Mouse (Mus musculus) lung, embryonic 16.5 days (tissue): Measurements from ENCODE around the gene Usp51. TPM values are rescaled to one million over a fixed set of nuclear protein-coding genes. Genes with fewer than 3 reads are reported as not detected.
"Not testable (repeated sequence)": the region's sequence is repeated elsewhere in the genome, so short reads cannot be mapped to it uniquely, and the experiment has no call there.

Experiments
- ATAC-seq: fragments of 200-750 bp; cut with Nextera tagmentation; 2 replicates; pipeline ENCODE4 v1.8.0; 2017; ENCODE audit warnings: low read depth, mild to moderate bottlenecking, moderate library complexity
- H3K27ac ChIP-seq: fragments of 300-500 bp; sonication (generic); 2 replicates; pipeline ENCODE4 v1.5.1; 2014; ENCODE audit warnings: mild to moderate bottlenecking, control low read depth, low read length
- H3K27me3 ChIP-seq: fragments of 300-500 bp; sonication (generic); 2 replicates; pipeline ENCODE4 v1.6.1; 2014; ENCODE audit warnings: low read depth, low read length, mixed read lengths; ENCODE audit not compliant: control insufficient read depth, insufficient read depth
- H3K36me3 ChIP-seq: fragments of 300-500 bp; sonication (generic); 2 replicates; pipeline ENCODE4 v1.6.1; 2014; ENCODE audit warnings: low read length; ENCODE audit not compliant: control insufficient read depth, insufficient read depth
- H3K4me1 ChIP-seq: fragments of 300-500 bp; sonication (generic); replicated peaks from 2 replicates; pipeline ENCODE4 v1.6.1; 2014; ENCODE audit warnings: low read length, mixed read lengths; ENCODE audit not compliant: control insufficient read depth, insufficient read depth
- H3K4me2 ChIP-seq: fragments of 300-500 bp; sonication (generic); 2 replicates; pipeline ENCODE4 v1.6.1; 2014; ENCODE audit warnings: low read depth, low read length, control low read depth
- H3K4me3 ChIP-seq: fragments of 300-500 bp; sonication (generic); 2 replicates; pipeline ENCODE4 v1.5.1; 2014; ENCODE audit warnings: mild to moderate bottlenecking, low read length, control low read depth
- H3K9ac ChIP-seq: fragments of 300-500 bp; sonication (generic); 2 replicates; pipeline ENCODE4 v1.6.1; 2014; ENCODE audit warnings: low read length, control low read depth
- H3K9me3 ChIP-seq: fragments of 300-500 bp; sonication (generic); 2 replicates; pipeline ENCODE4 v1.6.1; 2016; ENCODE audit warnings: low read length; ENCODE audit not compliant: control insufficient read depth
- WGBS: fragments of 180-500 bp; shearing (Covaris S2); extraction: QIAGEN DNeasy Blood & Tissue Kit; methylation state at CpG from one replicate; pipeline ENCODE4 v1.1.7; 2014; 5-methylcytosine and 5-hydroxymethylcytosine counted together
- polyA plus RNA-seq: library from polyadenylated mRNA; unstranded; fragments of >200 nt; fragmentation: Nextera tagmentation; extraction: Ambion mirVana; gene quantifications from 2 replicates; pipeline ENCODE4 v1.2.1, GENCODE M21; 2015

Gene Usp51
- 0.47 and 0.60 TPM in 2 replicates for polyA plus RNA-seq

GRCm38 (mm10) chrX:153006387-153006841 is at the start of gene Usp51:
Usp51 (plus strand) TSS chrX:153006469.
- 19% methylated on average over 23 of the region's 23 CpGs for WGBS
- ATAC-seq: peak; percentile 70
- Histone ChIP-seq H3K36me3 (no peaks in the 10 kb centered on the region), H3K4me1 (no peaks in the 10 kb centered on the region), H3K4me2 (peak within 1 kb of the TSS; percentile 66), H3K4me3 (peak within 1 kb of the TSS; percentile 67), H3K27me3 (no peaks in the 10 kb centered on the region), H3K27ac (peak within 1 kb of the TSS; percentile 44), H3K9ac (peak within 1 kb of the TSS; percentile 65), H3K9me3 (no peaks in the 10 kb centered on the region)

GRCm38 (mm10) chrX:152969606-152970005 is 36.7 kb upstream of the Usp51 start:
- peak; percentile 41; the same call in 1 of the 2 replicates for ATAC-seq
- Histone ChIP-seq H3K27me3 (no peaks in the 10 kb centered on the region), H3K4me1 (no peaks in the 10 kb centered on the region), H3K9ac (no peak overlapping the region), H3K4me3 (no peak overlapping the region), H3K36me3 (no peaks in the 10 kb centered on the region), H3K9me3 (no peaks in the 10 kb centered on the region), H3K27ac (no peak overlapping the region), H3K4me2 (no peak overlapping the region)
- 49% methylated on average over 6 of the region's 6 CpGs for WGBS

GRCm38 (mm10) chrX:152973476-152974203 is 32.6 kb upstream of the Usp51 start:
- ATAC-seq: peak; percentile 78
- H3K9me3 ChIP-seq, H3K9ac ChIP-seq, H3K36me3 ChIP-seq, H3K27me3 ChIP-seq, H3K27ac ChIP-seq, H3K4me3 ChIP-seq, H3K4me1 ChIP-seq: not testable (repeated sequence)
- 31% methylated on average over 5 of the region's 19 CpGs for WGBS
- H3K4me2 ChIP-seq: peak overlapping the region; percentile 29; the same call in 1 of the 2 replicates

- H3K4me2 ChIP-seq: peak overlapping the region; percentile 29; the same call in 1 of the 2 replicates
- peak; percentile 52; the same call in 1 of the 2 replicates for ATAC-seq
These were observed 32.0 kb upstream of the Usp51 start for GRCm38 (mm10) chrX:152974204-152974661.

GRCm38 (mm10) chrX:152976538-152976937 is 29.7 kb upstream of the Usp51 start:
- Histone ChIP-seq H3K4me1 (no peaks in the 10 kb centered on the region), H3K9ac (no peak overlapping the region), H3K27ac (no peak overlapping the region), H3K4me2 (no peak overlapping the region), H3K4me3 (no peak overlapping the region), H3K9me3 (no peaks in the 10 kb centered on the region), H3K27me3 (peaks cover 2% of the 10 kb centered on the region; the same call in 1 of the 2 replicates), H3K36me3 (no peaks in the 10 kb centered on the region)
- 87% methylated on average over 6 of the region's 6 CpGs for WGBS
- ATAC-seq: no peak

More at GRCm38 (mm10) chrX:152974204-152974661, 32.0 kb upstream of the Usp51 start:
- peaks cover 2% of the 10 kb centered on the region; the same call in 1 of the 2 replicates for H3K27me3 ChIP-seq
- H3K4me3 ChIP-seq: no peak overlapping the region
- no peaks in the 10 kb centered on the region for H3K4me1 ChIP-seq
- H3K36me3 ChIP-seq: no peaks in the 10 kb centered on the region
- 25% methylated on average over 9 of the region's 10 CpGs for WGBS
- H3K9me3 ChIP-seq: no peaks in the 10 kb centered on the region
- no peak overlapping the region for H3K9ac ChIP-seq
- no peak overlapping the region for H3K27ac ChIP-seq

- Histone ChIP-seq H3K27me3 (no peaks in the 10 kb centered on the region), H3K27ac (no peak overlapping the region), H3K4me1 (no peaks in the 10 kb centered on the region), H3K4me3 (no peak overlapping the region), H3K9me3 (no peaks in the 10 kb centered on the region), H3K9ac (no peak overlapping the region), H3K4me2 (no peak overlapping the region), H3K36me3 (no peaks in the 10 kb centered on the region)
- WGBS: 61% methylated on average over 2 of the region's 2 CpGs
- no peak for ATAC-seq
These were observed 21.3 kb upstream of the Usp51 start for GRCm38 (mm10) chrX:152985009-152985408.

GRCm38 (mm10) chrX:152989852-152990251 is 16.4 kb upstream of the Usp51 start:
- H3K27ac ChIP-seq, H3K36me3 ChIP-seq, H3K4me1 ChIP-seq, H3K9me3 ChIP-seq, H3K27me3 ChIP-seq, ATAC-seq, H3K4me2 ChIP-seq, H3K4me3 ChIP-seq, H3K9ac ChIP-seq: not testable (repeated sequence)

- H3K9ac ChIP-seq, H3K27ac ChIP-seq, H3K4me1 ChIP-seq, H3K4me3 ChIP-seq, H3K4me2 ChIP-seq, H3K27me3 ChIP-seq, H3K36me3 ChIP-seq, ATAC-seq, H3K9me3 ChIP-seq: not testable (repeated sequence)
- no CpG with 5 or more reads among the region's 3 CpGs for WGBS
These were observed 10.2 kb upstream of the Usp51 start for GRCm38 (mm10) chrX:152996105-152996504.

- Histone ChIP-seq H3K4me3 (peak overlapping the region; percentile 67), H3K36me3 (no peaks in the 10 kb centered on the region), H3K9me3 (no peaks in the 10 kb centered on the region), H3K4me2 (peak overlapping the region; percentile 66), H3K9ac (peak overlapping the region; percentile 65), H3K27ac (peak overlapping the region; percentile 44), H3K27me3 (no peaks in the 10 kb centered on the region), H3K4me1 (no peaks in the 10 kb centered on the region)
- peak; percentile 94 for ATAC-seq
- 11% methylated on average over 44 of the region's 58 CpGs for WGBS
These were observed 884 bp downstream of the Usp51 start for GRCm38 (mm10) chrX:153007021-153007684.
